Mouse (Mus musculus): Measurements from ENCODE around the gene Majin. TPM values are rescaled to one million over a fixed set of nuclear protein-coding genes. Genes with fewer than 3 reads are reported as not detected.

Gene Majin
- polyA plus RNA-seq (2014; fragmentation: Illumina TruSeq; extraction: RNeasy Lipid Tissue Mini Kit (QIAGEN cat#74804); ENCODE audit: low replicate concordance): 0.37 TPM

DNA sequence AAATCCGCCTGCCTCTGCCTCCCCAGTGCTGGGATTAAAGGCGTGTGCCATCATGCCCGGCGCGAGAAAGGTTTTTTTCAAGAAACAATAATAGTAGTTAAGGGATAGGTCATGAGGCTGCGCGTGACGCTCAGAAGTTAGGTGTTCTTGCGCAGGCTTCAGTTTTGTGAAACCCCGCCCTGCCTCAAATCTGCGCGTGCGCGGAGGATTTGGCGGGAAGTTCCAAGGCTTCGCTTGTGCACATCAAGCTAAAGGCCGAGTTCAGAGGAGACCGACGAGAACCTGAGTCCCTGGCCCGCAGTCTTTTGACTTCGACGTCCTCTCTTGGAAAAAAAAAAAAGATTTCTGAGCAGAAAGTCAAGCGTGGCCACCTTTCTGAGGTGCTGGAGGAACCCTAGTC lies at the start of gene Majin:
Majin (plus strand) TSS at position 258 of the 400 bp plus-strand sequence.

DNA sequence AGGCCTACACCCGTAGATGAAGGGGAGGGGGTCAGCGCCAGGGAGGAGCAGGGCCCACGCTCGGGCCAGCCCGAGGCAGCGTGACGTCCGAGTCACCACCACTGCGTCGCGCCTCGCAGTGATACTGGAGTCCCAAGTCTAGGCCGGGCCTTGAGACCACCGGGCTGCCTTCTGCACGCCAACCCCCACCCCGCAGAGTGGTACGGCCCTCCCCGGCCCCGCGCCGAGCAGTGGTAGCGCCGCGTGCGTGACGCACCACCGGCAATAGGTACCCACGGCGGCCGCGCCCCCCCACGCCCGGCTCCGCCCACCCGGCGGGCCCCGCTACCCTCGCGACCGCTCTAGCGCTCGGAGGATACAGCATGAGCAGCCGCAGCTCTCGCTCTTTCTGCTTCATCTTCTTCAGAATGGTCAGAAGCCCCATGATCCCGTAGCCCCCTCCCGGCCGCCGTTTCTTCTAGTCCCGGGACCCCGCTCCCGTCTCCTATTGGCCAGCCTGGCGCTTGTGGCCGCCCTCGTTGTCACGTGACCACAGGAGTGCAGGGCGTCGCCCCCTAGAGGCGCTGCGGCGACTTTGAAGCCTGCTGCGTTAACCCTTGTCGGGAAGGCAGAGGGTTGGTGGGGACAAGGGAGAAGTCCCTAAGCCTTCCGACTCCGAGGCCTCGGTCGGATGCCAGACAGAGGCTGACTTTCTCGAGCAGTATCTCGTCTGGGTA lies 43.4 kb upstream of the Majin start, which contains the start of gene Batf2:
Batf2 (plus strand) TSS at position 306 of the 716 bp plus-strand sequence.

DNA sequence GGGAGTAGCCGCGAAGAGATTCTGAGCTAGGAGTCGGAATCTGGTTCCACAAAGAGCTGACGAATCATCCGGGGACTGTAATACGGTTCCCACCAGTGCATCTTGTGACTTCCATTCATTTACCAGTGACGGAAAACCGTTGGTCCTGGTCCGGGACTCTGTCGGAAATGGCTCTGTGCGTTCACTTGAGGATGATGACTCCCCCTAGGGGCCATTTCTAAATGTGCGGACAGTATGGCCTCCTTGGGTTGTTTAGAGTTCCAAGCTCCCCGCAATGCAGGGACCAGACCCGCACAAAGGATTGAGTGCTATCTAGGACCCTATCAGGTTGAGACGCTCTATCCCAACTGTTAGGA lies 42.8 kb upstream of the Majin start, which contains the start of gene Arl2:
Arl2 (minus strand) TSS at position 155 of the 356 bp plus-strand sequence.

DNA sequence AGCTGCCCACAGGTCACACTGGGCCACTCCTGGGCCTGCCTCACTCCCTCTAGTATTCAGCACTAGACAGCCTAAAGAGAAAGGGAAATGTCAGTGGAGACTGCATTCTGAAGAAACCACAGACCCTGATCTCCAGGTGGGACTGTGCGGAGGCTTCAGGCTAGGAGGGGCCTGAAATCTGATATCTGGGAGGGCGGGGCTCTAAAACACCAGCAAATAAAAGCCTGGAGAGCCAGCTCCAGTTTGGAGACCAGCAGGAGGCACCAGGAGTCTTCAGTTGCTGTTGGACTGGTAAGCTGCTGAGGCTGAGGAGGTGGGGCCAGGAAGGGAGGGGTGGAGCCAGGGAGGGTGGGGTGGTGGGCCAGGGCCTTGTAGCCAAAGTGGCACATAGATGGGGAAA lies 41.9 kb downstream of the Majin start, which contains the start of gene Gpha2:
Gpha2 (plus strand) TSS at position 246 of the 400 bp plus-strand sequence.

DNA sequence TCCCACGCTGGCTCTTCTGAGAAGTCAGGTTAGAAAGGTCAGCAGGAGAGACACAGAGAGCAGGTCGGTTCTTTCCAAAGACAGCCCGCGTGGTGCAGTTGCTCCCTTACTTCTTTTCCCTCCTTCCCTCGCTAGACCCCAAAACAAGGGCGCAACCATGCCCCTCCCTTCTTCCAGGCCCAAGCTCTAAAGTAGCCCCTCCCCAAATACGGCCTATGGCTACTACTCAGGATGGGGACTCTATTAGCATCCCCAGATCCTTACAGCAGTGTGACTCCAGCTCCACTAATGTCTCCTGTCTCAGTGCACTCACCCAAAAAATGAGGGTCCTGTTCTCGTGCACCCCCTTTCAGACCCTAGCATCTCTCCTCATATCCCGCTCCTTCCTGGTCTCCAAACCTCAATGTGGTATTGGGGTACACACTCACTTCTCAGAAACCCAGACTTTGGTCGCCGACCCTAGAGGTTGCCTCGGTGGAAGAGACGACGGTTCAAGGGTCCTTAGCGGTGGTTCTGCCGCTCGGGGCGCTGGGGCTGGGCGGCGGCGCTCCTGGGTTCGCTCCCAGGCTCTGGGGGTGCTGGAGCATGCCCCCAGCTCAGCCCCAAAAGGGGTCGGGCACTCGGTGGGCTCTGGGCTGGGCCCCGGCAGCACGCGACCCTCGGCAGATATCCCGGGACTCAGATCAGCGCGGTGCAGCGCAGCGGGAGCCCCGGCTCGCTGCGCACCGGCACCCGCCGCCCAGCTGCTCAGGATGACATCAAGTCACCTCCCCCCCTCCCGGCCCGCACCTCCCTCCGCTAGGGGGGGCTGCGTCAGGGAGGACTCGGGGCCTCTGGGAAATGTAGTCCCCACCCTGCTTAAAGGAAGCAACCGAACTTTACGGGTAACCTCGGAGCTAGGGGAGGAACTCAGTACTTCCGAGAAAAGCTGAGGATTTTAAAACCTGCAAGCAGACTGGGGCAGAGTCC lies 51.2 kb downstream of the Majin start, which contains the start of gene Ppp2r5b:
Ppp2r5b (minus strand) TSS at position 789 of the 969 bp plus-strand sequence.

DNA sequence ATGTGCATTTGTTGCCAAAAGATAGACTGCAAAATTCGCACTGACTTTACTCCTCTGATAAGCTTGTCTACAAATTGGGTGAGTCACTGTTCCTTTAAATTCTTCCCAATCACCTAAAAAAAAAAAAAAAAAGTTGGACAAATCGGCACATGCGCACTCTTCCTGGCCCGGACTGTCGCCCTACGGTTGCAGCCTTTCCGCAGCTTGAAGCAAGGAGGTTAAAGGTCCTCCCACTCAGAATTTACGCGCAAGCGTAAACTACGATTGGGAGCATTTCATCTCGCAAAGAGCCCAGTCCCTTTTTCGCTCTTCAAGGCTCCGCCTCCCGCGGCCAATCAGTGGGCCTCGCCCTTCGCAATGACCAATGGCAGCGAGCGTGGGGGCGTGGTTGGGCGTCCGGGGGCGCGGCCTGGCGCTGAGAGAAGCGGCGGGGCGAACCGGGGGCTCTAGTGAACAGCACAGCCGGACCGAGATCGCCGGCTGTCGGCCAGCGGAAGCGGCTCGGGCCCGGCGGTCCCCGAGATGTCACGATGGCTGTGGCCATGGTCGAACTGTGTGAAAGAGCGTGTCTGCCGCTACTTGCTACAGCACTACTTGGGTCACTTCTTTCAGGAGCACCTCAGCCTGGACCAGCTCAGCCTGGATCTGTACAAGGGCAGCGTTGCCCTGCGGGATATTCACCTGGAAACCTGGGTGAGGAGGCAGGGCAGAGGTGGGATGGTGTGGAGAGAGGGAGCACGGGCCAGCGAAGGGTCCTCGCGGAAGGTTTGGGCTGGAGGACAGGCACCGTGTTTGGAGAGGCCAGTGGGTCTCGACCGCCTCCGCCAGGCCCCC lies 57.3 kb downstream of the Majin start, which contains the start of gene Atg2a:
Atg2a (plus strand) TSS at position 395 of the 834 bp plus-strand sequence.

Other genes starting within 250 kb of the Majin start
- gene Pola2, start 220.2 kb upstream of the Majin start, polyA plus RNA-seq (2014; fragmentation: Illumina TruSeq; extraction: RNeasy Lipid Tissue Mini Kit (QIAGEN cat#74804); ENCODE audit: low replicate concordance): 4.1 TPM
- not detected for gene Slc22a20, start 198.2 kb upstream of the Majin start, polyA plus RNA-seq (2014; fragmentation: Illumina TruSeq; extraction: RNeasy Lipid Tissue Mini Kit (QIAGEN cat#74804); ENCODE audit: low replicate concordance)
- gene Capn1, start 168.5 kb upstream of the Majin start, polyA plus RNA-seq (2014; fragmentation: Illumina TruSeq; extraction: RNeasy Lipid Tissue Mini Kit (QIAGEN cat#74804); ENCODE audit: low replicate concordance): 1.9 TPM
- 0.97 TPM for gene Syvn1, start 137.8 kb upstream of the Majin start, polyA plus RNA-seq (2014; fragmentation: Illumina TruSeq; extraction: RNeasy Lipid Tissue Mini Kit (QIAGEN cat#74804); ENCODE audit: low replicate concordance)
- 21.3 TPM for gene Mrpl49, start 126.6 kb upstream of the Majin start, polyA plus RNA-seq (2014; fragmentation: Illumina TruSeq; extraction: RNeasy Lipid Tissue Mini Kit (QIAGEN cat#74804); ENCODE audit: low replicate concordance)
- 4.9 TPM for gene Fau, start 126.5 kb upstream of the Majin start, polyA plus RNA-seq (2014; fragmentation: Illumina TruSeq; extraction: RNeasy Lipid Tissue Mini Kit (QIAGEN cat#74804); ENCODE audit: low replicate concordance)
- gene Znhit2, start 123.2 kb upstream of the Majin start, polyA plus RNA-seq (2014; fragmentation: Illumina TruSeq; extraction: RNeasy Lipid Tissue Mini Kit (QIAGEN cat#74804); ENCODE audit: low replicate concordance): not detected
- 0.97 TPM for gene Tm7sf2, start 116.0 kb upstream of the Majin start, polyA plus RNA-seq (2014; fragmentation: Illumina TruSeq; extraction: RNeasy Lipid Tissue Mini Kit (QIAGEN cat#74804); ENCODE audit: low replicate concordance)
- gene Vps51, start 107.2 kb upstream of the Majin start, polyA plus RNA-seq (2014; fragmentation: Illumina TruSeq; extraction: RNeasy Lipid Tissue Mini Kit (QIAGEN cat#74804); ENCODE audit: low replicate concordance): 9.3 TPM
- not detected for gene Tmem262, start 104.4 kb upstream of the Majin start, polyA plus RNA-seq (2014; fragmentation: Illumina TruSeq; extraction: RNeasy Lipid Tissue Mini Kit (QIAGEN cat#74804); ENCODE audit: low replicate concordance)
- not detected for gene Gm28374, start 102.1 kb upstream of the Majin start, polyA plus RNA-seq (2014; fragmentation: Illumina TruSeq; extraction: RNeasy Lipid Tissue Mini Kit (QIAGEN cat#74804); ENCODE audit: low replicate concordance)
- not detected for gene Zfpl1, start 99.4 kb upstream of the Majin start, polyA plus RNA-seq (2014; fragmentation: Illumina TruSeq; extraction: RNeasy Lipid Tissue Mini Kit (QIAGEN cat#74804); ENCODE audit: low replicate concordance)
- 2.1 TPM for gene Cdca5, start 99.4 kb upstream of the Majin start, polyA plus RNA-seq (2014; fragmentation: Illumina TruSeq; extraction: RNeasy Lipid Tissue Mini Kit (QIAGEN cat#74804); ENCODE audit: low replicate concordance)
- gene AC131692.1, start 90.0 kb upstream of the Majin start, polyA plus RNA-seq (2014; fragmentation: Illumina TruSeq; extraction: RNeasy Lipid Tissue Mini Kit (QIAGEN cat#74804); ENCODE audit: low replicate concordance): not detected
- gene Naaladl1, start 78.6 kb upstream of the Majin start, polyA plus RNA-seq (2014; fragmentation: Illumina TruSeq; extraction: RNeasy Lipid Tissue Mini Kit (QIAGEN cat#74804); ENCODE audit: low replicate concordance): 3.8 TPM
- gene Sac3d1, start 65.7 kb upstream of the Majin start, polyA plus RNA-seq (2014; fragmentation: Illumina TruSeq; extraction: RNeasy Lipid Tissue Mini Kit (QIAGEN cat#74804); ENCODE audit: low replicate concordance): not detected
- 4.0 TPM for gene Snx15, start 56.1 kb upstream of the Majin start, polyA plus RNA-seq (2014; fragmentation: Illumina TruSeq; extraction: RNeasy Lipid Tissue Mini Kit (QIAGEN cat#74804); ENCODE audit: low replicate concordance)
- gene Batf2, start 43.4 kb upstream of the Majin start, polyA plus RNA-seq (2014; fragmentation: Illumina TruSeq; extraction: RNeasy Lipid Tissue Mini Kit (QIAGEN cat#74804); ENCODE audit: low replicate concordance): 0.41 TPM
- gene Arl2, start 42.8 kb upstream of the Majin start, polyA plus RNA-seq (2014; fragmentation: Illumina TruSeq; extraction: RNeasy Lipid Tissue Mini Kit (QIAGEN cat#74804); ENCODE audit: low replicate concordance): 1.0 TPM
- gene Gpha2, start 42.0 kb downstream of the Majin start, polyA plus RNA-seq (2014; fragmentation: Illumina TruSeq; extraction: RNeasy Lipid Tissue Mini Kit (QIAGEN cat#74804); ENCODE audit: low replicate concordance): not detected
- 0.30 TPM for gene Ppp2r5b, start 51.5 kb downstream of the Majin start, polyA plus RNA-seq (2014; fragmentation: Illumina TruSeq; extraction: RNeasy Lipid Tissue Mini Kit (QIAGEN cat#74804); ENCODE audit: low replicate concordance)
- gene Atg2a, start 57.3 kb downstream of the Majin start, polyA plus RNA-seq (2014; fragmentation: Illumina TruSeq; extraction: RNeasy Lipid Tissue Mini Kit (QIAGEN cat#74804); ENCODE audit: low replicate concordance): 0.07 TPM
- 22.8 TPM for gene Ehd1, start 92.3 kb downstream of the Majin start, polyA plus RNA-seq (2014; fragmentation: Illumina TruSeq; extraction: RNeasy Lipid Tissue Mini Kit (QIAGEN cat#74804); ENCODE audit: low replicate concordance)
- 4.0 TPM for gene Cdc42bpg, start 122.1 kb downstream of the Majin start, polyA plus RNA-seq (2014; fragmentation: Illumina TruSeq; extraction: RNeasy Lipid Tissue Mini Kit (QIAGEN cat#74804); ENCODE audit: low replicate concordance)
- 3.2 TPM for gene Men1, start 150.6 kb downstream of the Majin start, polyA plus RNA-seq (2014; fragmentation: Illumina TruSeq; extraction: RNeasy Lipid Tissue Mini Kit (QIAGEN cat#74804); ENCODE audit: low replicate concordance)
- gene Map4k2, start 156.7 kb downstream of the Majin start, polyA plus RNA-seq (2014; fragmentation: Illumina TruSeq; extraction: RNeasy Lipid Tissue Mini Kit (QIAGEN cat#74804); ENCODE audit: low replicate concordance): 3.2 TPM
- gene Sf1, start 179.3 kb downstream of the Majin start, polyA plus RNA-seq (2014; fragmentation: Illumina TruSeq; extraction: RNeasy Lipid Tissue Mini Kit (QIAGEN cat#74804); ENCODE audit: low replicate concordance): 86.9 TPM
- 1.0 TPM for gene Pygm, start 200.0 kb downstream of the Majin start, polyA plus RNA-seq (2014; fragmentation: Illumina TruSeq; extraction: RNeasy Lipid Tissue Mini Kit (QIAGEN cat#74804); ENCODE audit: low replicate concordance)
- 1.2 TPM for gene Rasgrp2, start 215.0 kb downstream of the Majin start, polyA plus RNA-seq (2014; fragmentation: Illumina TruSeq; extraction: RNeasy Lipid Tissue Mini Kit (QIAGEN cat#74804); ENCODE audit: low replicate concordance)
- not detected for gene Nrxn2, start 234.3 kb downstream of the Majin start, polyA plus RNA-seq (2014; fragmentation: Illumina TruSeq; extraction: RNeasy Lipid Tissue Mini Kit (QIAGEN cat#74804); ENCODE audit: low replicate concordance)